ENCODE assay signal across 25 mouse cellular contexts in the genomic region with DNA sequence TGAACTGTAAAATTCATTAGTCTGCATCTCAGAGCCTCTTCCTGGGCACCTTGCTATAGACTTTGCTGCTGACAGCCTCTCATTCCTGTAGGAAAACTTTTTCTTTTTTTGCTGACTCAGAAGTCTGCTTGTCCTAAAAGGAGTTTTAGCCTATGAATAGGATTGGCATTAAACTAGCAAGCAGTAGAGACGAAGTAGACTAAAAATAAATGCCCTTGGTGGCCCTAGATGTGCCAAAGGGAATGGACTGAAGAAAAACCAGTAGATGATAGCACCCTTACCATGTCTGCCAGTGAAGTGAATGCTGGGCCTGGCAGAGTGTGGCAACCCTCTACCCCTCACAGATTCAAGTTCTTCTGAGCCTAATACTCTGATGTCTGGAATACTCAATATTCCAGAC. TPM values are rescaled to one million over a fixed set of nuclear protein-coding genes. Genes with fewer than 3 reads are reported as not detected.
DNase-seq lines count a peak whose midpoint lies in the region; TF ChIP-seq lines count a peak whose summit lies in the region.
"Had no signal": no experiment of that assay in that cellular context is flagged by ENCODE, and none has a peak within 500 bp of the region (broad histone marks: within the 10 kb centered on the region; RNA-seq: fewer than 3 reads in every experiment).

No protein-coding gene starts in this region.

- WGBS in heart, adult 2 months: 23% methylated on average over 1 of the region's 1 CpGs

- TF ChIP-seq EP300 in heart, adult 2 months (IDR thresholded peaks at IDR 0.05; ENCODE audit: insufficient read depth, low read depth, low read length): no peak

- no peaks in the 10 kb centered on the region for H3K27me3 ChIP-seq in heart, adult 2 months (ENCODE audit: control insufficient read depth, insufficient read depth, low read length)
- H3K27me3 ChIP-seq: embryonic facial prominence, embryonic 13.5 days; neural tube, embryonic 12.5 days had no signal

- no peaks in the 10 kb centered on the region for H3K79me2 ChIP-seq in heart, adult 2 months (replicated peaks; ENCODE audit: control insufficient read depth, insufficient read depth, low read length)

- intact Hi-C loops in heart, adult 2 months (cut with DNase I): no loop called here
- intact Hi-C loops in heart, postnatal 36 days (cut with DNase I): loop anchor here (10.0 kb wide), 1 partner anchor 490 kb away; no protein-coding TSS in a partner anchor
- intact Hi-C loops in left cerebral cortex, adult 2 months (cut with DNase I): no loop called here
- intact Hi-C loops in heart, postnatal 10 days (cut with DNase I): no loop called here

- peaks cover 4% of the 10 kb centered on the region; the same call in 1 of the 2 replicates for H3K4me1 ChIP-seq in heart, adult 2 months (ENCODE audit: control insufficient read depth, insufficient read depth, low read length)
- no peaks in the 10 kb centered on the region for H3K4me1 ChIP-seq in cortical plate, adult 2 months (ENCODE audit: control insufficient read depth, insufficient read depth, low read length)
- H3K4me1 ChIP-seq: embryonic facial prominence, embryonic 13.5 days; liver, embryonic 13.5 days had no signal

- peaks cover 34% of the 10 kb centered on the region for H3K36me3 ChIP-seq in heart, adult 2 months (ENCODE audit: control insufficient read depth, insufficient read depth, low read length)
- H3K36me3 ChIP-seq: embryonic facial prominence, embryonic 13.5 days; forebrain, embryonic 12.5 days; liver, embryonic 13.5 days; neural tube, embryonic 12.5 days had no signal

- TF ChIP-seq POLR2A in heart, adult 2 months (IDR thresholded peaks at IDR 0.05; ENCODE audit: insufficient read depth, low read depth, low read length): no peak
- TF ChIP-seq POLR2A in cortical plate, adult 2 months (IDR thresholded peaks at IDR 0.05; ENCODE audit: extremely low read depth, insufficient read depth, low read length): no peak

- H3K4me3 ChIP-seq in heart, adult 2 months: no peak overlapping the region
- H3K4me3 ChIP-seq in left cerebral cortex, adult 2 months: no peak overlapping the region
- no peak overlapping the region for H3K4me3 ChIP-seq in cortical plate, adult 2 months (ENCODE audit: insufficient read depth, low read length)
- H3K4me3 ChIP-seq: embryonic facial prominence, embryonic 13.5 days; erythroblast, embryonic 14.5 days; forebrain, embryonic 12.5 days; liver, embryonic 13.5 days; neural tube, embryonic 12.5 days had no signal

- peak overlapping the region; percentile 0; the same call in 1 of the 2 replicates for H3K9ac ChIP-seq in heart, adult 2 months (ENCODE audit: low read depth, low read length)
- H3K9ac ChIP-seq: embryonic facial prominence, embryonic 13.5 days; forebrain, embryonic 12.5 days; hindbrain, embryonic 14.5 days; liver, embryonic 13.5 days; neural tube, embryonic 12.5 days had no signal

- peak in 1 of 2 experiments; percentile 18 for DNase-seq in heart, adult 2 months
- no peak for DNase-seq in heart, postnatal 36 days
- DNase-seq in left cerebral cortex, adult 2 months (ENCODE audit: extremely low spot score in 1 of 2, low spot score in 2 of 2): no peak
- no peak for DNase-seq in left cerebral cortex, adult 11 months (ENCODE audit: low spot score)
- DNase-seq in heart, postnatal 10 days: peak; percentile 41 to 57
- no peak for DNase-seq in embryo, embryonic 11 days
- DNase-seq in natural killer cell, adult 2 months (ENCODE audit: low spot score in 2 of 2): no peak
- DNase-seq: adrenal gland, postnatal 36 days; cerebellum, adult 11 months; cerebellum, adult 9-11 months; kidney, adult 9 months; kidney, postnatal 25 days; liver, embryonic 13.5 days; lung, adult 2 months; lung, postnatal 14 days; midbrain, embryonic 14.5 days; right cerebral cortex, postnatal 25 days; thymus, postnatal 14 days had no signal

- H3K27ac ChIP-seq in heart, adult 2 months: peak overlapping the region; percentile 88
- peak overlapping the region; percentile 7; the same call in 1 of the 2 replicates for H3K27ac ChIP-seq in left cerebral cortex, adult 2 months
- H3K27ac ChIP-seq in cortical plate, adult 2 months (ENCODE audit: insufficient read depth, low read length): 0 out of 2 replicates have a peak overlapping the region, but pooled peaks have one; percentile 29
- H3K27ac ChIP-seq: embryonic facial prominence, embryonic 13.5 days; forebrain, embryonic 12.5 days; hindbrain, embryonic 14.5 days; liver, embryonic 13.5 days; neural tube, embryonic 12.5 days had no signal

- TF ChIP-seq CTCF in heart, adult 2 months (IDR thresholded peaks at IDR 0.05): no peak
- no peak for TF ChIP-seq CTCF in left cerebral cortex, adult 2 months (IDR thresholded peaks at IDR 0.05)
- TF ChIP-seq CTCF in cortical plate, adult 2 months (IDR thresholded peaks at IDR 0.05; ENCODE audit: extremely low read depth, insufficient read depth, low read length): no peak

RNA-seq across cellular contexts. Expression of gene Vldlr, which starts 8.1 kb away (rescaled TPM):
- 100 to 1,000 TPM; 211 to 261 TPM for total RNA-seq in heart, adult 2 months (2021)
- polyA plus RNA-seq in heart, adult 2 months (2012; rRNA removed): 72.6 and 125 TPM in 2 replicates
- 100 to 1,000 TPM; 252 to 256 TPM for total RNA-seq in heart, postnatal 36 days (2021)
- total RNA-seq in left cerebral cortex, adult 2 months (2021): 10 to 100 TPM; 55.9 to 59.0 TPM
- 26.8 and 27.3 TPM in 2 replicates for polyA plus RNA-seq in cortical plate, adult 2 months (2012; rRNA removed)
- total RNA-seq in heart, postnatal 10 days (2021): 100 to 1,000 TPM; 160 to 178 TPM
- total RNA-seq: megakaryocyte-erythroid progenitor cell, adult 5-6 weeks had no signal
- polyA plus RNA-seq: erythroblast, embryonic 14.5 days had no signal

Comparison
In these comparisons a context has a peak if more than half of its experiments do, and no peak if none do; other contexts are left out.
1. DNase-seq: peak in heart, postnatal 10 days (2 of 2); none in heart, postnatal 36 days (0 of 2), left cerebral cortex, adult 2 months (0 of 2), left cerebral cortex, adult 11 months (single experiment), embryo, embryonic 11 days (single experiment) and natural killer cell, adult 2 months (0 of 2).
2. H3K27ac ChIP-seq: peak in every context shown above with its lines; median percentile 88 in heart, adult 2 months; 29 in cortical plate, adult 2 months; 7 in left cerebral cortex, adult 2 months.